Mouse (Mus musculus): Measurements from ENCODE around the gene Zdhhc11. TPM values are rescaled to one million over a fixed set of nuclear protein-coding genes. Genes with fewer than 3 reads are reported as not detected.

Gene Zdhhc11
- not detected in 2 replicates for polyA plus RNA-seq (2012; rRNA removed)

DNA sequence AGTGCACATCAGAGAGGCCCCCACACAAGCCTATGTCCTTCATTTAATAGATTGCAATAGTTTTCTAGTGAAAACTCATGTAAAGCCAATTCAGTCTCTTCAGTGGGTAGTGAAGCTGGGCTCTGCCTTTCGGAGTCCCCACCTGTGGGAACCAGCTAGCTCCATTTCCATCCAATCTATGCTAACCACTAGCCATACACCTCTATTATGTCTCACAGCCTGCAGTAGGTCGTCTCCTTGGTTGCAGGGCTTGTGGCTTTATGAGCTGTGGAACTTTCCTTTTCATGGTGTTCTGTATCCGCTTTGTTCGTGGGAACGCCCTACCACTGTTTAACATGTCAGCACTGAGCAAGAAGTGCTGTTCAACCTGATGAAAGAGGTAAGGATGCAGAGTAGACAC is at the start of gene Zdhhc11:
Gene Zdhhc11 (plus strand): TSS at position 301 of the 400 bp plus-strand sequence.

DNA sequence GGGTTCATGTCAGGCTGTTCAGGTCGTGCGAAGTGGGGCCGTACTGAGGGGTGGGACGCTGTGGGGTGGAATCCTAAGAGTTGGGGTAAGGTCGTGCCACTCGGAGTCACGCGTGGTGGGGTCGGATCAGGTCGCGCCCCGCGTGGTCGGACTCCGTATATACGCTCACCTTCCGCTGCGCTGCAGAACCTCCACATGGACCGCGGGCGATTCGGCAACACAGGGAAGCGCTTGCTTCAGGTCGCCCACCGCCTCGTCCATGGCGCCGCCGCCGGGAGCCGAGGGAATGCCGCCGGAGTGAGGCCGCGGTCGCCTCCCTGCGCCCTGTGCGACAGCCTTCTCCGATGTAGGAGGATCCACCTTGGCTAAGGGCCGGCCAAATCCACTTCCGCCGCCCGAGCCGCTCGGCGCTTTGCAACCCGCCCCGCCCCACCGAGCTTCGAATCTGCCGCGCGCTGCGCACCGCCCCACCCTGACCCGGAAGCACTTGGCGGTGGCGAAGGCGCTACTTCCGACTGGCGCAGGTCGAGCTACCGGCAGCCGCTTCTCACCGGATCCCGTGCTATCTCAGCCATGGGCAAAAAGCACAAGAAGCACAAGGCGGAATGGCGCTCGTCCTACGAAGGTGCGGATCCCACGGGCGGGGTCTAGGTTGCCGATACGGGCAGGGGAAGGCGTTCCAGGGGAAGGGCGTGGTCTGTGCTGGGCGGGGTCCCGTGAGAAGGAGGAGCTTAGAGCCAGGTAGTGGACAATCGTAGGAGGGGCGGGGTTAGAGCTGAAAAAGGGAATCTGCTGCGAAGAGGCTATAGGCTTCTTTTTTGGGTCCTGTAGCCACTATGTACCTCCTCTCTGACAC is 26.1 kb upstream of the Zdhhc11 start, which contains the start of the genes Trip13 and Brd9:
Gene Trip13 (minus strand): TSS at position 464 of the 856 bp plus-strand sequence.
Gene Brd9 (plus strand): TSS at position 491 of the 856 bp plus-strand sequence.

DNA sequence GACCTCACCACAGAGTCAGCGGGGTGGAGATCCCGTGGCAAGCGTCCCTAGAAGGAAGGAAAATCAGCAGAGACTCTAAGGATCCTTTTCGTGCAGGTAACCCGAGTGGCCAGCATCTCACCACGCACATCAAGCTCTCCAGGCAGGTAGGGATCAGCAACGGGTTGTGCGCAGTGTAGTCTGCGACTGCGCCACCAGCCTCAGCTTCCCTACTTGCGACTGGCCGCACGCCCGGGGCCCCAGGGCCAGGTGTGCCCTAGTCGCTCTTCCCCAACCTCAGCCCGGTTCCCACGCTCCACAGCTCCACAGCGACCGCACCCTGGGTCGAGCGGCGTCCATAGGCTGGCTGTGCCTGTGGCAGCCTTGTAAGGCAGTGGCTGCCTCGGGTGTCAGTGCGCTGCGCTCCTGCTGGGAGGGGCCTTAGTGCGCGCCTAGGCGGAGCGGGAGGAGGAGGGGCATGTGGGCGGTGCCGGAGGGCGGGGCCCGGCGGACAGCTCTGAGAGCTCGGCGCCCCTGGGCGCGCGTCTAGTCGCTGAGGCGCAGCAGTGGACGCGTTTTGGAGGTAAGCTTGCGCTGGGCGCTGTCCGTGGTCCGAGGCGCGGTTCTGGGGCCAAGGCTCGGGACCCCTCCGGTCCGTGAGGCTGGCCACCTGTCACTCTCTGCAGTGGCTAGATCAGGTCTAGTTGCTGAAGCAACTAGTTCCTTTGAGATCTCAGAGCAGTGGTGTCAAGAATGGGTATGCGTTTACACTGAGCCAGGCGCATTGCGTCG is 45.5 kb downstream of the Zdhhc11 start, which contains the start of gene Tppp:
Gene Tppp (plus strand): TSS at position 460 of the 771 bp plus-strand sequence.

Other genes starting within 250 kb of the Zdhhc11 start
- gene Slc12a7, start 230.8 kb upstream of the Zdhhc11 start, polyA plus RNA-seq (2012; rRNA removed) = 177 and 221 TPM in 2 replicates
- gene Nkd2, start 116.2 kb upstream of the Zdhhc11 start, polyA plus RNA-seq (2012; rRNA removed) = 22.0 and 24.5 TPM in 2 replicates
- 0.76 and 1.3 TPM in 2 replicates for gene Trip13, start 26.1 kb upstream of the Zdhhc11 start, polyA plus RNA-seq (2012; rRNA removed)
- gene Brd9, start 26.0 kb upstream of the Zdhhc11 start, polyA plus RNA-seq (2012; rRNA removed) = 28.5 and 33.3 TPM in 2 replicates
- 5.4 and 6.9 TPM in 2 replicates for gene Tppp, start 45.6 kb downstream of the Zdhhc11 start, polyA plus RNA-seq (2012; rRNA removed)
- 3.0 and 4.1 TPM in 2 replicates for gene Cep72, start 98.4 kb downstream of the Zdhhc11 start, polyA plus RNA-seq (2012; rRNA removed)
- gene Slc9a3, start 157.6 kb downstream of the Zdhhc11 start, polyA plus RNA-seq (2012; rRNA removed) = 2.1 and 2.9 TPM in 2 replicates
- 39.7 and 52.8 TPM in 2 replicates for gene Exoc3, start 244.9 kb downstream of the Zdhhc11 start, polyA plus RNA-seq (2012; rRNA removed)